Mouse (Mus musculus) urinary bladder, postnatal 4 days (tissue): ENCODE results near the gene Ormdl3.
A peak's percentile ranks its signal among the peaks of the same experiment; 100 is the strongest.

ENCODE experiments used
- DNase-seq, 2 experiments: peaks; one replicate each; pipeline ENCODE4 v3.0.0; 2021 to 2022; ENCODE audit warnings: low spot score in 2 of 2

Gene Ormdl3

DNA sequence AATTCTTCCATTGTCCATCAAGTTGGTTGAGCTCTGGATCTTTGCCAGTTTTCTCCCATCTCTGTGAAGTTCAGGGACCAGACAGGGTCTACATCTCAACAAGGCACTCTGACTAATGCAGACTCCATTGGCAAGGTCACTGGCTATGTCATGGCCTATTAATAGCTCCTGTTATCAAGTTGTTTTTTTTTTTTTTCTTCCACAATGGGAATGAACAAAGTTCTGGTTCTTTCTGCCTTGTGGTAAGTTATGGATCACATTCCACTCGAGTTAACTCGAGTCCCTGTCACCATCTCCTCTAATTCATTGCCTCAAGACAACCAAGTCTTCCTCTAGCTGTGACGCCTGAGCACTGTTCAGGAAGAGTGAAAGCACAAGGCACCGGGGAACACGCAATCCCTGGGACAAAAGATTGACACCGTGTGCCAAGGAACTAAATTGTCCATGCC lies 1.7 kb upstream of the Ormdl3 start:
- no peak for DNase-seq

DNA sequence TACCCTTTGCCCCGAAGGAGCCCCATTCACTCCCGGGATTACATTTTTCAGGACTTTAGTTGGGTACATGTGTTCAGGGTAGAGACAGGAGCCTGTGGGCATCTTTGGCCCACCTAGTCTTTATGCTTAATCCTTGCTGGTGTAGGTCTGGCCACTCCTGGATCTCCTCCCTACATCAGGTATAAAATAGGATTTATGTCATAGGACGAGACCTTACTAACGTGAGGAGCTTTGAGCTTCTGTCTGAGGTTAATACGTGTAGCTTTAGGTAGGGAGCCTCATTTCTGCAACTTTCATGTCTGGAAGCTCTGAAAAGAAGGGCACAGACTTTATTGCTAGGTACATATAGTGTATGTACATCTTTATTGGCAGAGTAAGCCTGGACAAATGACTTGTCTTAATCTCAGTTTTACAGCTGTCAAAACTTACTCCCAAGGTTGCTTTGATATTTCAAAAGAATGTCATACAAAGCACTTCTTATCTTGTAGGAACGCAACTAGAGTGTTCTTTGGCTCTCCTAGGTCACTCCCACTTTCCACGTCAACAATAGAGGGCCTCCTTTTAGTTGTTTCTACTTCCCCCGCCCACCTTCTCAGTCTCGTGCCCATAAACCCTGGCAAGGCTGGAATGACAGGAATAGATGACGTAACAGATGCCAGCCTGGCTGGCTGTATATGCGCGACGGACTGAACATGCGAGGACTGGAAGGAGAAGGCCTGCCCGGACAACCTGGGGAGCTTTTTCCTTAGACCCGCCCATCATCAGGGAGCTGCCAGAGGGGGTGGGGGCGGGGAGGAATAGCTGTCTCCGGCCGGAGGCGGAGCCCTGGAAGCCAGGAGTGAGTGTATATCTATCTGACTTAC lies 747 bp upstream of the Ormdl3 start:
- peak; percentile 71 to 75 for DNase-seq

DNA sequence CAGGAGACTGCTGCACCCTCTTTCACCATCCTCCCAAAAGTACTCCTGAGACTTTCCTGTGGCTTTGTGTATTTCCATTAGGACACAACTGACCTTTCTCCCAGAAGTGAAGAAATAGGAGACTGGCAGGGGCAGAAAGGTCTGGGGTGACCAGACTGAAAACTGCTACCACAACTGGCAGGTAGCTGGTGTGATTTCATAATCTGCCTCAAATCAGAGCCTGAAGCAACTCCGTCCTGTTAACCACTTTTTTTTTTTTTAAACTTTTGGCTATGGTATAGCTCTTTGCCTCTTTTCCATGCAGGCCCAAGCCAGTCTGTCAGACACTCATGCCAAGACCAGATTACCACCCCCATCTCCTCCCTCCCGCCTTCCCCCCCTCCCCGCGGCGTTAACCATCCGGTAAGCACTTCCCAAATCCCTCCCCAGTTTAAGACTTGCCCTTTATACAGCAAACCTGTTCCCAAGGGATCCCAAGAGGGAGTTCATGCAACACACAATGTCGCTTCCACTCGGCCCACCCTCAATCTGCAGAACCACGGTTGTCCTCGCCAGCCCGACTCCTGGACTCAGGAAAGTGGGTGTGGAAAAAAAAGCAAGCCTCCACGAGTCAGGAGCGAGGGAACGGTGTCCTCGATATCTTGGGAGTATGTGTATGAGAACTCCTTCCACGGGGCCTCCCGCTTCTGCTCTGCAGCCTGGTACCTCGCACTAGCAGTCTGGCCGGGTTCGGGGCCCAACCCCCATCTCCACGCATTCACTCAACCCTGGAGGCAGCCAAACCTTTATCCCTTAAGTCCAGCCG lies 879 bp downstream of the Ormdl3 start:
- no peak for DNase-seq

DNA sequence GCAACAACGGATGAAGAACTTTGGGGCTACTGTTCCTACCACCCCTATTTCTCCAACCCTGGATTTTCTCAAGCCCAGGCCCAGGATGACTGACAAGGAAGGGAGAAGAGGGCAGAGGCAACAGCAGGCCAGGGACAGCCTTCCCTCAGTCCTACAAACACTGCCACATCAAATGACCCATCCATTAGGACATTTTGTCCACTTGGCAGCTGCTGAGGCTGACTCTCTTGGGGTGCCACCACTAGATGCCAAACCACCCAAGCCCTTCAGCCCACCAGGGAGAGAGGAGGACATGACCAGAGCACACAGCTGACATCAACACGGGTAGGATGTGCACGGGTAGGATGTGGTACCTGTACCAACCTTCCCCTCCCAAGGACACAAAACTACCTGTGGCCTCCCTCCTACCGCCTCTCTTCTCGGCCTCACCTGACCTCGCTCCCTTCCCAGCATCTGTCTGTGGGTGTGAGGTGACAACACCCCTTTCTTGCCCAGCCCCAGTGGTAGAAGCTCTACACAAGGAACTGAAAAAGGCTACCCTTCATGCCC lies 2.5 kb downstream of the Ormdl3 start:
- no peak for DNase-seq

DNA sequence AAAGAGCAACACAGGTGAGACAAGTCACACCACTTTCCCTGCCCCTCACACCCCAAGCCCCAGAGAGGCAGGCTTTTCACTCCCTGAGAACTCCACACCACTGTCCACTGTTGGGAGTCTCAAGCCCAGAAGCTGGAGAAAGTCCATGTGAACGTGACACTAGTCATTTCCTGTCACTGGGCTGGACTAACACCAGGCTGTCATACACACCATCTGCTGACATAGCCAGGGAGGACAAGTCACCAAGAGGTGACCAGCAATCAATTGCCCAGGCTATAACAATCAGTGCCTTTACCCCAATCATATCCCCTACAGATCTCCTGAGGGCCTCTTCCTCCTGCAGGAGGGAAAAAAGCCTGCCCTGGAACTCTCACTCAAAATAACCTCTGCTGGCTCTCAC lies 3.0 kb downstream of the Ormdl3 start:
- DNase-seq, result no peak

DNA sequence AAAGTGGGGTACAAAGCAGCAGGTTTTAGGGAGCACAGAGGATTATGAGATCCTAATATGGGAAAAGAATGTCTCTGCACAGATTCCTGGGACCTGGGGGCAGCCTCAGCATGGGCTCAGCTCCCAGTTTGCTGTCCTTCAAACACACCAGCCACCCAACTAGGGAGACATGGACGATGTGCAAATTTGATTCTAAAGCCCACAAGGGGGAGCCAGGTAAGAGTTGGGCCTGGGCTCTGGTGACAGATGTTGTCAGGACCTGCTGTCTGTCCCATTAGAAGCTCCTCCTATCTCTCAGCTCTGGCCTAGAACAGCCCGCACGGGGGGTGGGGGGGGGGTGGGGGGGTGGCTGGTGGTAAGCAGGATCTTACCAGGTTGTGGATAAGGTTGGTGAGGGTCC lies 3.6 kb downstream of the Ormdl3 start:
- no peak for DNase-seq

DNA sequence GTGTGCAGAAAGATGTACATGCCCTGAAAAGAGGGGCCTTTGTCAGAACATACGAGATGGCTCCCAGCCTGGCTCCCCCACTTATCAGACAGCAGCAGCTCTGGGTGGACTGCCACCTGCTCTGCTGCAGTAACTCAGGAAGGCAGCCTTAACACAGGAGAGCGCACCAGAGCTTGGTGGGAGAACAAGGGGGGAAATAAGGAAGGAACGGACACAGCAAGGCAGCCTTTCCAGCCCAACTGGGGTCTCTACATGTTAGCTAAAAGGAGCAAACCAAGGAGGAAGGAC lies 4.0 kb downstream of the Ormdl3 start:
- no peak for DNase-seq

DNA sequence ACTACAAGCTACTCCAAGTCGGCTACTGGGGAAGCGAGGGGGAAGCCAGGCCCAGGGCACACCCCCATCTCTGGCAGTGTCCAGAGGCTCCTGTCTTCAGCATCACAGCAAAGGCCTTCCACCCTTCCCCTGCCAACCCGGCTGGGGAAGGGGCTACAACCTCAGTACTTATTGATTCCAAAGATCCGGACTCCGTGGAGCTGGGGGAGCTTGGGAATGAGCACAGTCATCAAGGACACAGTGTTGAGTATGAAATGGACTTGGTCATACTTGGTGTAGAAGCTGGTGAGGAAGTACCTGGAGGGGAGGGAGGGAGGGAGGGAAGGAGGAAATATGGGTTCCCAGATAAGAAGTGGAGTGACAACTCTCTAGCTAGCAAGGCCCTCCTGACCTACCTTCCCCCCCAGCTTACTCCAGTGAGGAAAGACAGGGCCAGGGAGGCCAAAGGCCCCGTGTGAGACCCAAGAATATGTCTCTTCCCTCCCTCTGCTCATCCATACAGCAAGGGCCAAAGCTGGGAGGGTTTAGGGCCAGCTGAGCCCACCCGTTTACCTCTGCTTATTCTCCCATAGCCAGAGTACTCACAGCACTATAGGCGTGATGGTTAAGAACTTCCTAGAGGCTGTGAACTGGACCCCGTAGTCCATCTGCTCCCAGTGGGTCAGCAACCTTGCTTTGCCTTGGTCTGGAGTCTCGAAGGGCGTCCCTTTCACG lies 4.5 kb downstream of the Ormdl3 start:
- no peak for DNase-seq

DNA sequence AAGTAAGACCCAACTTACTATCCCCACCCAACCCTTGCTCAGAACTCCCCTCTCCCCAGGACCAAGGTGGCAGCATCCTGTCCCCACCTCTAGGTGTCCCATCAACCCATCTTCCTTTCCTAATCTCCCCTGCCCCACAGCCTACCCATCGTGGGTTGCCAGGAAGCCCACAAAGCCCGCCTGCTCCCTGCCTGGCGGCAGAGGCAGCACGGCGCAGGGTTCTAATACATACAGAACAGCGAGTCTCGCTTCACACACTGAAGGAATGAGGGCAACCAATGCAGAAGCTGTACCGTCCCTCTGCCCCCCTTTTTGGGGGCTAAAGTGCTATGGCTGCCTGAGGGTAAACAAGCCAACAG lies 5.2 kb downstream of the Ormdl3 start:
- no peak for DNase-seq

DNA sequence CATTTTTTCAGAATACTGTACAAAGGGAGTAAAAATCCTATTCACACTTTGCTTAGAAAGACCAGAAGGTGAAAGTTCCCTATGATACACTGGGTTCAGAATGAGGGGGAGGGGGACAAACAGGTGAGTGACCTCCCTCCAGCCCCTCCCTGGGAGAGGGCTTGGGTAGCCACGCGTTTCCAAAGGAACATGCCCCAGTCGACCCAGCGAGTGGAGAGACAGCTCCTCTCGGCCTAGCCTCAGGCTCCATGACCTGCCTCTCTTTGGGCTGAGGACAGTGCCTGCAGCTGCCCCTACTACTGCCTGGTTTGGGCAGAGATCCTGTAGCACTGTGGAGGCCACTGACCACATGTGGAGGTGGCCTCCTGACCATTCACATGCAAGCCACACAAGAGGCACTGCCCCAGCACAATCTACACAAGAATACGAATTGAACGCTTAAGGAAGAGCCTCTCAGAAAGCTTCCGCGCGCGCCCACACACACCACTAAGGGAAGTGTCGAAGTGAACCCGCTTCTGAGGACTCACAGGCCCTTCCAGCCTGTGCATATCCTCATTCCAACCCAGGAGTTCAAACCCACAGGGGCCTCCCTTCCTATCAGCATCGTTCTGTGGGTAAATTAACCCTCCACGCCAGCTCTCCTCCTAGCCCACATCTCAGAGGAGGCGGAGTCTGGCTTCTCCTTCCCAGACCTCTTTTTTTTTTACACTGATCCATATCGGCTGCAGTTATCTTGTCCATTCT lies 5.7 kb downstream of the Ormdl3 start:
- no peak for DNase-seq

DNA sequence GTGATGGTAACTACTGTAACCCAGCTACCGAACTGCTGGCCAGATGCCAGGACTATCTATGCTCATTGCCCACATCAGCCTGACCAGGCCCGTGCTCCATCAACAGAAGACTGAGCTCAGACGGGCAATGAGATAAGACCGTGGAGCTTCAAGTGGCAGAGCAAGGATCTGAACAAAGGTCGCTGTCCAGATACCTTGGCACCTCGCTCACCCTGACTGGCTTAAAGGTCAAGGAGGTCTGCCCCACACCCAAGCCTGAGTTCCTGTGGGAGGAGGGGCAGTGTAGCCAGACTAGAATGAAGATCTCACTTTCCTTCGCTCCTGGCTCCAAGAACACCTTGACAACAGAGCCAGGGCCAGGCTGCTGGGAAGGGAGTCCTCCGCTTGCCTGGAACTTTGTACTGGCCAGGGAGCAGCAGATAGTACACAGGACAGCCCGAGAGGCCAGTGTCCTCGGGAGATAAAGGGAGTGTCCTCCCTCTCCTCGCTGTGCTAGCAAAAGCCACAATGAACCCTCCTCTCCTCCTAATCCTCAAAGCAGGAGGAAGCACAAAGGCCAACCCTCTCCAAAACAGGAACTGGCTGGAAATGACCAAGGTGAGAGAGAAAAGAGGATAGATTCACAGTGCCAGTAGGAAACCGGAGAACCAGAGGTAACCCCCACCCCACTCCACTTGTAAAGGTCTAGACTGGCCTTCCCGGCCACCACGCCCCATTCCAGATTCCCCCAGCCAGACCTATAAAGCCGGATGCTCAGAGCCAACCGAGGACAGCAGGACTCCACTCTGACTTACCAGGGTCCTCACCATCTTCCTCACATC lies 6.7 kb downstream of the Ormdl3 start:
- DNase-seq, result no peak

DNA sequence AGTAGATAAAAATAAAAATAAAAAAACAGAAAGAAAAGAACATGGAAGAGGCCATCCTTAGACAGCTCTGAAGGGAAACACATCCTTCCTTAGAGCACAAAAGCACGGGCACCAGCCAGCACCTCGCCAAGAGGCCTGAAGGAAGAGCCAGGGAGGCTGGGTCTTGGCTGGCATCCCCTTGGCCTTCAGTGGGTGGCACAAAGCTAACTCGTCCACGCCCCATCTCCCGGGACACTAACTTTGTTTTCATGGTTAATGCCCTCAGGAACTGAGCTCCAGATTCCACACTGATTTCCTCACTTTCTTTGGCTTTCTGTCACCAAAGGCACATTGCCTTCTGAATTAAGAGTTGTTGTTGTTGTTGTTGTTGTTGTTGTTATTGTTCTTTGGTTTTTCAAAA lies 9.4 kb downstream of the Ormdl3 start:
- DNase-seq, result no peak

DNA sequence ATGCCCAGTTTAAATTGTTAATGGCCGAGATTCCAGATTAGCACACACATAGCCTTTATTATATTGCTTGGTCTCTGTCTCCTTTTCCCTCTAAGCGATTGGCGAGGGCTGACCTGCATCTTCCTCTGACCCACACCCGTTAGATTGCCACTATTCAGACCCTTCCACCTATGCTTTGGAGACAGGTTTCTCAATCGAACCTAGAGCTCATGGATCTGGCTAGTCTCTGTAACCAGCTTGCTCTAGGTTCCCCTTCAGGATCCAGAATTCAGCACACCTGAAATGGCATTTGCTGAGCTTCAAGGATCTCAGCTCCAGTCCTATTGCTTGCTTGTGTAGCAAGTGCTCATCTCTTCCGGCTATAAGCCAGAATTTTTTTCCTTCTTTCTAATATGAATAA lies 17.7 kb downstream of the Ormdl3 start:
- DNase-seq, result no peak

DNA sequence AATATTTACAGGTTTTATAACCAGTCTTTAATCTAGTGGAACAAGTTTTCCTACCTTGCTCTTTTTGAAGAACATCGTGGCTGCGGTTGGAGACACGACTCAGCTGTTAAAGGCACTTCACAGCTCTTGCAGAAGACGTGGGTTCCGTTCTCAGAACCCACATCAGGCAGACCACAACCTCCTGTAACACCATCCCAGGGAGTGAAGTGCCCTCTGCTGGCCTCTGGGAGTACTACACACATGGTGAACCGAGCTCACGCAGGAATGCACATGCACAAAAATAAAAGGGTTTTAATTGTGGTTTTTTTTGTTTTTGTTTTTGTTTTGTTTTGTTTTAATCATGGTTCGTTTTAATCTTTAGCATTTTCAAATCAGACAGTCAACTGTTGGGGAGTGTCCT lies 18.8 kb downstream of the Ormdl3 start:
- DNase-seq, result no peak

DNA sequence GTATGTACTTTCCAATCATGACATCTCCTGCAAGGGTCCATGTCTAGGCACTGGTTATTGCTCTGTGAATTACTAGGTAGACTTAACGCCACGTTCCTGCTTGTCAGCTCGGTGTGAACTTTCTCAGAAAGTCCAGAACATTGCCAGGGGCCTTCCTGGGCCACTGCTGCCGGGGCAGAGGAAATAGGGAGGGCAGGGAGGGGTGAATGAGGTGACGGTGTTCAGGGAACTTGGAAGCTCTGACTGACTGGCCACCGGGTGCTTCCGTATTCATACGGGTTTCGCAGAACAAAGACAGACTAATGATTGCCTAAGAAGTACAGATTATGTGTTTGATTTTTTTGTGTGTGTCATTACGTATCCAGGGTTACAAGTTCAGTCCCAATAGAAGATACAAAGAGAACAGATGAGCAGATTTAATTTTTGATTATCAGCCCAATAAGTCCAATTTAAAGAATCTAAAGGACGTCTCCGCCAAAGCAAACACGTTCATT lies 23.2 kb downstream of the Ormdl3 start:
- peak in 1 of 2 experiments; percentile 26 for DNase-seq

DNA sequence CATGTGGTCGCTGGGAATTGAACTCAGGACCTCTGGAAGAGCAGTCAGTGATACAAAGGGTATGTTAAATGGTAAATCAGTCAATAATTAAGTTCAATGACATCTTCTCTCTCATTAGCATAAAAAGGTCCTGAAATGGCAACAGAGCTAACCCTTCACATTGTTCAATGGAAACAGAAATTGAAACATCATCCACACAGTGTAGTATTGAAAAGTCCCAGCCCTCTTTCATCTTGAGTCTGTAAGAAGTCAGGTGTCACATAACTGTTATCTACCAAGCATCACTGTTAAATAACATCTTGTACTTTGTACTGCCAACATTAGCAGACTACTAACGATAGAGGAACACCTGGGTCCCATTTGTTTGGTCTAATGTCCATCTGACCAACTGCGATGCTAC lies 24.1 kb downstream of the Ormdl3 start:
- no peak for DNase-seq

DNA sequence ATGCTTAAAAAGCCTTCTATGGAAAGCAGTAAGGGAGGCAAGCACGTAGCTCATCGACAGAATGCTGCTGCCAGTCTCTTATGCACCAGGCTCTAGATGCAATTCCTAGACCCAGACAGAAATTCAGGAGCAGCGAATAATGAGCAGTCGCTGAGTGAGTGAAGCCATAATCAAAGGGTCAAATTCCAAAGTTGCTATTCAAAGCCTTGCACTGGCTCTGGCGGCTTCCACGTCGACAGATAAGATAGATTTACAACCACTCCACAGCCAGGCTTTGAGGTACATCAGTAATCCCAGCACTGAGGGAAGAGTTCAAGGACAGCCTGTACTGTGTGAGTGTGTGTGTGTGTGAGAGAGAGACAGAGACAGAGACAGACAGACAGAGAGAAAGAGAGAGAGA lies 26.2 kb downstream of the Ormdl3 start:
- DNase-seq, result peak in 1 of 2 experiments; percentile 1

DNA sequence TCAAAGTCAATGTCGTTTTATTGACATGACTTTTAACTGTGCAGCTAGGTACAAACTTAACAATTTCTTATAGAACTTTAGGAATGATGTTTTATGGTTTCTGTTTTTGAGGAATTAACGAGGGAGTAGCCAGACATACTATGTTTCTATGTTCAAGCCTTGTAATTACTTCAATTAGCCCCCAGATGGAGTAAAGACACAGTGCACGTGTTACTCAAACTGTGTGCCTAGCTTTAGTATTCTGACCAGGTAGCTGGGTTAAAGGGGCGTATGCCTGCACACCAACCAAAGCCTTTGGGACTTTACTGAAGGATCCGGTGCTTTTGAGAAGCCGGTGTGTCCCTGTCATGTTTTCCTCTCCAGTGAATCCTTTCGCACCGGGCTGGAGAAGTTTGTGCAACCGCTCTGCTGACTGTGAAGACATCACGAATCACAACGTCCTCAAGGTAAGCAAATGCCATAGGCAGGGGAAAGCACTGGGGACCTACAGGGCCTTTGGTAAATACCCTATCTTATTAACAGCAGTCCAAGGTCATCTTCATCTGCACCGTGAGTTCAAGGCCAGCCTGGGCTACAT lies 32.0 kb downstream of the Ormdl3 start:
- DNase-seq, result peak in 1 of 2 experiments; percentile 52

DNA sequence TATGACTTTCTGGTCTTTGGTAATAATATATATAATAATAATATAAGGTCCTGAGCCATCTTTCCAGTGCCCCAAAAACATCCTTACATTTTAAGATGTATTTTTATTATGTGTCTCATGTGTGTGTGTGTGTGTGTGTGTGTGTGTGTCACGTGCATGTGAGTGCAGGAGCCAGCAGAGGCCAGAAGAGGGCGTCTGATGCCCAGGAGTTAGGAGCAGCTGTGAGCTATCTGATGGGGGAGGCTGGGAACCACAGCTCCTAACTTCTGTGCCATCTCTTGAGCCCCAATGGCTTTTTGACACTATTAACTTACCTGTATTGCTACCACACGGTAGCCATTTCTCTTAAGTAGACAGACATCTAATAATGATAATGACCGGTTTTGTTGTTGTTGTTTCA lies 33.2 kb downstream of the Ormdl3 start:
- DNase-seq, result peak in 1 of 2 experiments; percentile 44
